Mouse (Mus musculus): ENCODE results near the gene Vmn1r211. TPM values are rescaled to one million over a fixed set of nuclear protein-coding genes. Genes with fewer than 3 reads are reported as not detected.
"Not testable (repeated sequence)": the region's sequence is repeated elsewhere in the genome, so short reads cannot be mapped to it uniquely, and the experiment has no call there.

Vmn1r211 gene
- not detected for total RNA-seq (2022)

- no peak for DNase-seq (ENCODE audit: low spot score in 2 of 2)
Observed at GRCm38 (mm10) chr13:22857461-22857860, at the start of gene Vmn1r211. TSS of gene Vmn1r211 (minus strand) at chr13:22857561.

- no peak for DNase-seq (ENCODE audit: low spot score in 2 of 2)
Observed at GRCm38 (mm10) chr13:22884105-22884504, 26.7 kb upstream of the Vmn1r211 start, which contains the start of gene Vmn1r212. TSS of gene Vmn1r212 (minus strand) at chr13:22884205.

GRCm38 (mm10) chr13:22879257-22879656 is 21.9 kb upstream of the Vmn1r211 start:
- DNase-seq (ENCODE audit: low spot score in 2 of 2): no peak

- DNase-seq (ENCODE audit: low spot score in 2 of 2): no peak
Observed at GRCm38 (mm10) chr13:22854760-22855159, 2.6 kb downstream of the Vmn1r211 start.

GRCm38 (mm10) chr13:22846798-22847197 is 10.6 kb downstream of the Vmn1r211 start:
- no peak for DNase-seq (ENCODE audit: low spot score in 2 of 2)

- not testable (repeated sequence) for DNase-seq (ENCODE audit: low spot score in 2 of 2)
Observed at GRCm38 (mm10) chr13:22844304-22844703, 13.1 kb downstream of the Vmn1r211 start.

GRCm38 (mm10) chr13:22831248-22831647 is 26.1 kb downstream of the Vmn1r211 start, which contains the start of gene Vmn1r210:
TSS of gene Vmn1r210 (minus strand) at chr13:22831348.
- no peak for DNase-seq (ENCODE audit: low spot score in 2 of 2)

DNA sequence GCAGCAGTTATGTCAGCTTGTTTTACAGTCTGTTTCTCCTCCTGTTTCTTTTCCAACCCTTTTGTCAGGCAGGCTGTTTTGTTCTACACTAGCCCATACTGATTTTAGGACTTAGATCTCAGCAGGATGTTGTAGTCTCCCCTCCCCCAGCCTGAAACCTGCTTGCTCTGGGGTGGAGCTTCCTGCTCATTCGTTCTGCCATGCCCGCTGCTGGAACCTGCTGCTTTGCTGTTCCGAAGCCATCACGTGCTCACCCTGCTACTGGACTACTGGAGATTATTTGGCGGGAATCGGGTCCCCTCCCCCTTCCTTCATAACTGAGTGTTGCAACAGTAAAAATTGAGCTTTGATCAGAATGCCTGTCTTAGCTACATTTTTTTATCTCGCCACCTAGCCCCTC is 28.0 kb downstream of the Vmn1r211 start:
- not testable (repeated sequence) for DNase-seq (ENCODE audit: low spot score in 2 of 2)

- not testable (repeated sequence) for DNase-seq (ENCODE audit: low spot score in 2 of 2)
Observed at GRCm38 (mm10) chr13:22821601-22822000, 35.8 kb downstream of the Vmn1r211 start.

- DNase-seq (ENCODE audit: low spot score in 2 of 2): not testable (repeated sequence)
Observed at GRCm38 (mm10) chr13:22809582-22809981, 47.8 kb downstream of the Vmn1r211 start, which contains the start of gene Vmn1r209. TSS of gene Vmn1r209 (minus strand) at chr13:22809682.

Other genes with a start within 250 kb of the Vmn1r211 start
- gene Vmn1r206, start 233.3 kb downstream of the Vmn1r211 start, total RNA-seq (2022): not detected
- not detected for gene Vmn1r207-ps, start 127.9 kb downstream of the Vmn1r211 start, total RNA-seq (2022)
- not detected for gene Vmn1r208, start 80.2 kb downstream of the Vmn1r211 start, total RNA-seq (2022)
- gene Vmn1r209, start 47.9 kb downstream of the Vmn1r211 start, total RNA-seq (2022): not detected
- gene Vmn1r210, start 26.2 kb downstream of the Vmn1r211 start, total RNA-seq (2022): not detected
- not detected for gene Vmn1r212, start 26.6 kb upstream of the Vmn1r211 start, total RNA-seq (2022)
- not detected for gene Vmn1r213, start 150.1 kb upstream of the Vmn1r211 start, total RNA-seq (2022)
- gene Vmn1r214, start 172.9 kb upstream of the Vmn1r211 start, total RNA-seq (2022): not detected
- not detected for gene Vmn1r215, start 210.5 kb upstream of the Vmn1r211 start, total RNA-seq (2022)

Measured in gastrocnemius, adult 8-10 months (tissue).